Mouse (Mus musculus) liver, adult 2 months (tissue): ENCODE results near the gene Cysrt1.

Source experiments
- CTCF ChIP-seq: fragments of 200-500 bp; IDR thresholded peaks from 2 replicates; pipeline ENCODE4 v1.5.1; 2011; ENCODE audit warnings: low read depth, low read length, control low read depth
- POLR2A ChIP-seq: fragments of 200-500 bp; IDR thresholded peaks from 2 replicates; pipeline ENCODE4 v1.6.1; 2011; ENCODE audit warnings: low read length, control low read depth; ENCODE audit not compliant: insufficient read depth; ENCODE audit errors: extremely low read depth

DNA sequence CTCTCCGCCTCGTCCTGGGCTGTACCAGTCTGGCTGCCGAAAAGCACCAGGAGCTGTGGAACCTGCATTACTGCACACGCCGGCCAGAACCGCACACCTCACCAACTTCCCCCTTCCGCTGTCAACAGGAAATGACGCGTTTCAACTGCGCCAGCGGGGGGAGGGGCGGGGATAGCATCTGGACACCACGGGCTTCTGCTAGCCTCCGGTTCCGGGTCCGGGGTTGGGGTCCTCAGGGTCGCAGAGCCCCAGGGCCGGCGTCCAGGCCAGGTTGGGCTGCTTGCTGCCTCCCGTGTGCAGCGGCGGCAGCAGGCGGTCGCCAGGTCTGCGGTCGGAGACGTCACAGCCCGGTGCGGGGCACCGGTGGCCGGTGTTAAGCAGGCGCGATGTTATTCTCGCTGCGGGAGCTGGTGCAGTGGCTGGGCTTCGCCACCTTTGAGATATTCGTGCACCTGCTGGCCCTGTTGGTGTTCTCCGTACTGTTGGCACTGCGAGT lies 13.1 kb upstream of the Cysrt1 start, which contains the start of gene Tmem203:
- TF ChIP-seq POLR2A: peak; percentile 73; the same call in 1 of the 2 replicates
- no peak for TF ChIP-seq CTCF
